Mouse (Mus musculus) erythroblast, embryonic 14.5 days (primary cell): ENCODE results near the gene Dlg5. TPM values are rescaled to one million over a fixed set of nuclear protein-coding genes. Genes with fewer than 3 reads are reported as not detected.

Experiments
- H3K27me3 ChIP-seq: 2 replicates; pipeline ENCODE4 v1.6.1; 2012; ENCODE audit warnings: inconsistent platforms; ENCODE audit not compliant: control insufficient read depth
- H3K36me3 ChIP-seq: 2 replicates; pipeline ENCODE4 v1.6.1; 2012; ENCODE audit warnings: mild to moderate bottlenecking, inconsistent platforms; ENCODE audit not compliant: control insufficient read depth
- H3K4me1 ChIP-seq: 2 replicates; pipeline ENCODE4 v1.6.1; 2012; ENCODE audit warnings: inconsistent platforms; ENCODE audit not compliant: control insufficient read depth
- H3K4me3 ChIP-seq: replicated peaks from 2 replicates; pipeline ENCODE3; 2012; ENCODE audit warnings: moderate library complexity, mild to moderate bottlenecking, inconsistent platforms
- H3K9me3 ChIP-seq: 2 replicates; pipeline ENCODE4 v1.6.1; 2012; ENCODE audit warnings: low read length, inconsistent platforms, mixed read lengths; ENCODE audit not compliant: control insufficient read depth
- GATA1 ChIP-seq: IDR thresholded peaks from 2 replicates; pipeline ENCODE4 v1.6.1; 2012; ENCODE audit warnings: low read length, inconsistent platforms, mixed read lengths
- TAL1 ChIP-seq: IDR thresholded peaks from 3 replicates; pipeline ENCODE4 v1.6.1; 2012; ENCODE audit warnings: low read length, inconsistent platforms, mixed read lengths
- polyA plus RNA-seq: library from polyadenylated mRNA; stranded (reverse); fragments of >175 nt; gene quantifications from 2 replicates; pipeline ENCODE4 v1.2.3, GENCODE M21; 2012

Dlg5 gene
- polyA plus RNA-seq, 1 experiment, result 0.03 TPM

GRCm38 (mm10) chr14:24090790-24091189 is 154.9 kb downstream of the Dlg5 start:
- Histone ChIP-seq H3K36me3 (no peaks in the 10 kb centered on the region), H3K4me1 (peaks cover 17% of the 10 kb centered on the region), H3K4me3 (no peak overlapping the region), H3K9me3 (no peaks in the 10 kb centered on the region), H3K27me3 (no peaks in the 10 kb centered on the region)
- TF ChIP-seq TAL1 (peak; percentile 45; the same call in 2 of the 3 replicates), GATA1 (0 out of 2 replicates have a peak, but pooled peaks have one; percentile 14)

- Histone ChIP-seq H3K4me1 (peaks cover 17% of the 10 kb centered on the region), H3K4me3 (no peak overlapping the region), H3K9me3 (no peaks in the 10 kb centered on the region), H3K27me3 (no peaks in the 10 kb centered on the region), H3K36me3 (no peaks in the 10 kb centered on the region)
- TF ChIP-seq GATA1 (no peak), TAL1 (no peak)
Measured at GRCm38 (mm10) chr14:24089181-24089580, 156.5 kb downstream of the Dlg5 start.

DNA sequence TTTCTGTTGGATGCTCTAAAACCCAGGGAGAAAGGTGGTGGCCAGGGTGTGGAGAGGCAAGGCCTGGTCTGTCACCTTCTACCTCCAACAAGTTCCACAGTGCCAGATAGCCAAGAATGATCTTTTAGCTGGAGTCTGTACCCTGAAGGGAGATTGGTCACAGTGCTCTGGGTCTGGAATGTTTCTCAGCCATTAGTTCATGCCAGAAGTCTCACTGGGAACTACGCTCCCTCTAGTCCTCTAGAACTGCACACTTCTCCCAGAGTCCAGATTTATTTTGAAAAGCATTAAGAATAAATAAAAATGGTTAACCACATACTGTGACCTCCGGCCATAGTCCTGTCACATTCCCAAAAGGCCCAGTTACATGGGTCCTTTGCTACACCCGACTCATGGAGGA is 158.3 kb downstream of the Dlg5 start:
- Histone ChIP-seq H3K9me3 (no peaks in the 10 kb centered on the region), H3K4me1 (peaks cover 17% of the 10 kb centered on the region), H3K36me3 (no peaks in the 10 kb centered on the region), H3K27me3 (no peaks in the 10 kb centered on the region), H3K4me3 (no peak overlapping the region)
- TF ChIP-seq TAL1, result no peak
- TF ChIP-seq GATA1, result no peak

- Histone ChIP-seq H3K4me3 (no peak overlapping the region), H3K9me3 (no peaks in the 10 kb centered on the region), H3K27me3 (no peaks in the 10 kb centered on the region), H3K36me3 (no peaks in the 10 kb centered on the region), H3K4me1 (peaks cover 15% of the 10 kb centered on the region)
- TF ChIP-seq GATA1 (no peak), TAL1 (no peak)
Measured at GRCm38 (mm10) chr14:24086481-24086880, 159.2 kb downstream of the Dlg5 start.

Other genes starting within 250 kb of the Dlg5 start
- gene Kcnma1, start 231.4 kb downstream of the Dlg5 start, polyA plus RNA-seq, result not detected in 2 replicates
- not detected in 2 replicates for gene E330034G19Rik, start 47.3 kb upstream of the Dlg5 start, polyA plus RNA-seq
- 0.12 and 0.14 TPM in 2 replicates for gene Polr3a, start 241.1 kb upstream of the Dlg5 start, polyA plus RNA-seq
- gene Rps24, start 241.2 kb upstream of the Dlg5 start, polyA plus RNA-seq, result 35.8 and 36.2 TPM in 2 replicates